Mouse (Mus musculus): ENCODE data around the gene Vps51.

DNA sequence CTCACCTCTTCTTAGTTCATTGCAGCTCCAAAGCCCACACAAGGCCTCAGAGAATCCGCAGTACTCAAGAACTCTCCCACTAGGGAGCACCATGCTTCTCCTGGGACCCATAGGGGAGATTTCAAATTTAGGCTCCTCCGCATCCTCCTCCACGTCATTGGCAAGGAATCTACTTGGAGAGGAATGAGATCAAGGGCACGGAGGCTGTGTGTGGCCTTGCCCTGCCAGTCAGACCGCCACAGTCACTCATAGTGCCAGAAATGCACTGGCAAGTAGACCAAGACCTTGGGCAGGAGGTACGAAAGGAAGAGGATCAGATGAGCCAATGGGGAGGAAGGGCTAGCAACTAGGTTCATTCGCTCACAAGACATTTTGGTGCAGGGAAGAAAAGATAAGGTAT lies 53.1 kb downstream of the Vps51 start:
- no peak for TF ChIP-seq TAL1 (IDR thresholded peaks at IDR 0.05; ENCODE audit: low read length)
- no peak for TF ChIP-seq GATA1 (IDR thresholded peaks at IDR 0.05; ENCODE audit: low read length)

Measured in erythroblast, embryonic 14.5 days (primary cell).